Mouse (Mus musculus): ENCODE results near the gene Ostm1. TPM values are rescaled to one million over a fixed set of nuclear protein-coding genes. Genes with fewer than 3 reads are reported as not detected.

Gene Ostm1
- total RNA-seq, 2 experiments from 2014 or later = 18.0 to 20.6 TPM

Other genes with a start within 250 kb of the Ostm1 start
- 10 to 100 TPM in 1 of 2 experiments, 1 to 10 TPM in 1; 8.6 to 10.0 TPM for gene Afg1l, start 105.3 kb upstream of the Ostm1 start, total RNA-seq (2021)
- gene Snx3, start 81.8 kb upstream of the Ostm1 start, total RNA-seq (2021) = 100 to 1,000 TPM; 140 to 157 TPM
- not detected for gene Nr2e1, start 190 bp upstream of the Ostm1 start, total RNA-seq (2021)
- gene Sec63, start 177.7 kb downstream of the Ostm1 start, total RNA-seq (2021) = 10 to 100 TPM; 20.2 to 21.9 TPM

Measured in gastrocnemius, postnatal 25 days (tissue).